Mouse (Mus musculus) gastrocnemius, postnatal 14 days (tissue): Measurements from ENCODE around the gene Prdm8. TPM values are rescaled to one million over a fixed set of nuclear protein-coding genes. Genes with fewer than 3 reads are reported as not detected.

Source experiments
- DNase-seq: peaks from one replicate; pipeline ENCODE4 v3.0.0; 2021; ENCODE audit warnings: mixed read lengths
- intact Hi-C: fragments of 180-260 bp; cut with DNase I; formaldehyde crosslinking; loops from one replicate; pipeline ENCODE4 v1.15.1; 2025; ENCODE audit warnings: low total_unique reads
- long read RNA-seq, 2 experiments: library from polyadenylated mRNA; stranded (forward); transcript quantifications; one replicate each; pipeline ENCODE4 v2.0.0; 2021
- total RNA-seq, 2 experiments: library from RNA; stranded (reverse); gene quantifications; 2 replicates each; pipeline ENCODE4 v1.2.3; 2021

Gene Prdm8
- 1 to 10 TPM in 1 of 2 experiments, under 1 TPM in 1; 0.80 to 1.1 TPM for total RNA-seq
- long read RNA-seq, experiment 1, partial matches to known transcripts, result 0 of 2 reads
- long read RNA-seq, experiment 1, other reads (novel, unspliced or antisense), result 2 of 2 reads
- long read RNA-seq, experiment 2, partial matches to known transcripts, result 0 of 6 reads
- long read RNA-seq, experiment 2, other reads (novel, unspliced or antisense), result 6 of 6 reads

DNA sequence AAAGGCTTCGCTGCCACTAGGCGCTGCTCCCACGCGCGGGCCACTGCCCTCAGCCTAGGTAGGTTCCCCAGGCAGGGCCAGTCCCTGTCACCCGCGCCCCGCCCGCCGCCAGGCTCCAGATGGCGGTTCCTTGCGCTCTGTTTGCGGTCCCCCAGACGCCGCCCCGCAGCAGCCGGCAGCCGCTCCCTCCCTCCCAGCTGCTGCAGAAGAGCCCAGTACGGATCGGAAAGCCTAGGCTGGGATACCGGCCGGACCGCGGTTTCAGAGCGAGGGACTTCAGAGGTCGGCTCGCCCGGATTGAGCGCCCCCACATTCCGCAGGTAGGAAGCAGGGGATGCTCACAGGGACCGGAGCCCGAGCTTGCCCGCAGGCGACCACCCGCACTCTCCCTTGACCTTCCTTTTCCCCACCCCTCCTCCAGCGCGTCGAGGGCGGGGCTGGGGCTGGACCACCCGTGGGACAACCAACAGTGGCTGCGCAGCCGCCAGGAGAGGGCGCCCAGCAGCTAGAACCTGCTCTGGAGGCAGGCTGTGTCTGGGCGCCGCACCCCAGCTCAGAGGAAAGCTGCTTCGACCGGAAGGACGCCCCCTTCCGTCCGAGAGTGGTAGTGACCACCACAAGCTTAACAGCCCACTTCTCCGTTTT is at the start of gene Prdm8:
Gene Prdm8 (plus strand): TSS at position 19 of the 645 bp plus-strand sequence.
- peak; percentile 91 for DNase-seq
- intact Hi-C loops, result no loop called here

DNA sequence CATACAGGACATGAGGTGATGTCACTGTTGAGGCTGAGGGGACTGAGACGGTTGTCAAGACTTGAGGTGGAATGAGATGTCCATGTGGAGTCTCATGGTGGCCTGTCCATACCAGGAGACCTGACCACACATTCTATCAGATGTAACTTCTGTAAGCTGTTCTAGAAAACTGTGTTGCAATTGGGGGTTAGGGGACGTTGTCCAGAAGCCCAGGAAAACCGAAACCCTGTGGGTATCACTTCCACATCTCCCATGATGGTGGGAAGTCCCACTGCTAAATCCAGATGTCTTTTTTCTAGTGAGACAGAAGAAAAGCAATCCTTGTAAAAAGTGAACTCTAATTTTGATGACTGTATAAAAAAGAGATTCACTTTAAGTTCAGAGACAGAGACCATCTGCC is 39.9 kb upstream of the Prdm8 start:
- no peak for DNase-seq
- intact Hi-C loops, result no loop called here

DNA sequence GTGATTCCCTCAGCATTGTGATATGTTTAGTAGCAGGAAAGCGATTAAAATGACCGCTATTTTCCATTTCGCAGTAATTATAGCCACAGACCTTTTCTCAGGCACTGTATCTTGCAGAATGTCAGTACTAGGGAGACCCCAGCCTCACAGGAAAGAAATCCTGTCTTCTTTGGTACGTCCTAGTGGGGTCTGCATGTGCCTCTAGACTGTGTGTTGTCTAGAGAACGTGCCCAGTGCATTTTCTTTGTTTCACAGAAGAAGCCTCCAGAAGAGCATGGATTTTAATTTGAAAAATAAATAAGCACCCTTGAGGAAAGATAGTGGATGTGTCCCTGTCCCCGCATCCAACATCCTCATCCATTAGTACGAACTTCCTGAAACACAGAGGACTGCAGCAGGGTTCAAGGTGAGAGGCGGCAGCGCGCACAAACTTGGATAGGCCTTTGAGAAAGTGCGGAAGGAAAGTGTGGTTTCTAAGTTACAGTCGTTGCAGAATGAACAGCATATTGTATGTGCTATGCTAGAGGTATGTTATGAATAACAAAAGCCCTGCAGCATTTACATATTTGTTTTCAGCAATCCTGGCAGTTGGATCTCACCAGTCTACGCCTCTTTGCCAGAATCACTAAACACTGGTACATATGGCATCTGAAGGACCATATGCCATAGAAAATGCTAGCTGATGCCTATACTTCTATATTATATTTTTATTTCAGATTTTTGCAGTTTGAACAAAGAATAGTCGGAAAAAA is 28.3 kb upstream of the Prdm8 start:
- DNase-seq, result no peak
- intact Hi-C loops, result no loop called here

DNA sequence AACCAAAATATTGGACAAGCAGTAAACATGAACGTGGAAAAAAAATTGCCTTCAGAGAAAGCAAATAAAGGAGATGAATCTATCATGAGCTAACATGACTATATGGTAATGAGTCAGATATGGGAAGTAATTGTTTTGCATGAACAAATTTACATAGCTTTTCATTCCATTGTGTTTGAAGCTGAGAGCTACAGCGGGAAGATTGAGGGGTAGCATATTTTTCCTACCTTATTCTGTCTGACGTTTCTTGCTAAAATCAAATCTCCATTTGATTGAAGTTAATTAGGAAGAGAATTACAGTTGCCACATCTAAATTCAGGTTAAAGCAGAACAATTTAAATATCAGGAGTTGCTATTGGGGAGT is 27.7 kb upstream of the Prdm8 start:
- no peak for DNase-seq
- intact Hi-C loops, result no loop called here

DNA sequence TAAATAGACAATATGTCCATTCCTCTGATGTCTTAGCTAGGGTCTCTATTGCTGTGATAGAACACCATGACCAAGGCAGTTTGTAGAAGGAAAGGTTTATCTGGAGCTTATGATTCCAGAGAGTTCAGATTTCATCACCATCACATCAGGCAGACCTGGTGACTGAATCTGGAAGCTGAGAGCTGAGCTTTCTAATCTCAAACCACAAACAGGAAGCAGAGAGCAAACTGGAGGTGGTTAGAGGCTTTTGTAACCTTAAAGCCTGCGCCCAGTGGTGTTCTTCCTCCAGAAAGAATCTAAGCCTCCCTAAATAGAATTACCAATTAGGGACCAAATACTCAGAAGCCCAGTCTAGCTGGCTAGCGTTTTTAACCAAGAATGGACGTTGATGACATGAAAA is 20.1 kb upstream of the Prdm8 start:
- intact Hi-C loops, result no loop called here
- DNase-seq, result no peak

GRCm38 (mm10) chr5:98166116-98166515 is 882 bp upstream of the Prdm8 start:
- DNase-seq, result peak; percentile 9
- intact Hi-C loops, result no loop called here

DNA sequence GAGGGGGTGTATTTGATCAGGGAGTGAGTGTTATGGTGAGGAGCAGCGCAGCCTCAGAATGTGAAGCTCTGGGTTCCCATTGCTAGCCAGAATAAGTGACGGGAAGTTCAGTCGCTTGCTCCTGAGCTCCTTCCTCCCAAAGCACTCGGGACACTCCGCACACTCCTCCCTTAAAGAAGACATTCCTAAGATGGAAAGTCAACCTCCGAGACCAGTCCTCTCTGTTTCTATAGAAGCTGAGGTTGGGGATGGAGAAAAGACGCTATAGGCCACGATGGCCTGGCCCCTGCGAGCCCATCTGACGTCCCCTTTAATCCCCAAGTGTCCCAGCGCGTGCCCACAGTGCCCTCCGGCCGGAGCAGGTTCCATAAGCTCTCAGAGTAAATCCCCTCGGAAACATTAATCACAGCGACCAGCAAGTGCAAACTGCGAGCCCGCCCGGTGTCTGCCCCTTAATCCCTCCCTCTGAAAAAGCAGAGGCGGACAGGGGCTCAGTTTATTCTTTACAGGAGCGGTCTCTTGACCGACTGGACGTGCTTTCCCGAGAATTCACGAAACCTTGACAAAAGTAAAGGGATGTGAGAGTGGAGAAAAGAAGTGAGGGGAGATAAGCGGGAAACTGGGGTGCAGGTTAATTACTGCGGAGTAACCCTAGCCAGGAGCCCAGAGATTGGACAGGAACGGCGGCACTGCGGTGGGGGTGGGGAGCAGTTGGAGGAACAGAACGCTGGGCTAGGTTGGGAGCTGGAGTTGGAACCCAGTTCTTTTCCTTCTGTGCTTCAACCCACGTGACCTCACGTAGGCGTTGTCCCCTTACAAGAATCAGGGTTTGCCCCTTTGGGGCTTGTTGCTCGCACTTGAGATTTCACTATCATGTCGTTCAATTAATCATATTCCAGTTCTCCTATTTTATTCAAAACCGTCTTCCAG is 1.6 kb downstream of the Prdm8 start:
- peak; percentile 23 for DNase-seq
- intact Hi-C loops, result no loop called here

DNA sequence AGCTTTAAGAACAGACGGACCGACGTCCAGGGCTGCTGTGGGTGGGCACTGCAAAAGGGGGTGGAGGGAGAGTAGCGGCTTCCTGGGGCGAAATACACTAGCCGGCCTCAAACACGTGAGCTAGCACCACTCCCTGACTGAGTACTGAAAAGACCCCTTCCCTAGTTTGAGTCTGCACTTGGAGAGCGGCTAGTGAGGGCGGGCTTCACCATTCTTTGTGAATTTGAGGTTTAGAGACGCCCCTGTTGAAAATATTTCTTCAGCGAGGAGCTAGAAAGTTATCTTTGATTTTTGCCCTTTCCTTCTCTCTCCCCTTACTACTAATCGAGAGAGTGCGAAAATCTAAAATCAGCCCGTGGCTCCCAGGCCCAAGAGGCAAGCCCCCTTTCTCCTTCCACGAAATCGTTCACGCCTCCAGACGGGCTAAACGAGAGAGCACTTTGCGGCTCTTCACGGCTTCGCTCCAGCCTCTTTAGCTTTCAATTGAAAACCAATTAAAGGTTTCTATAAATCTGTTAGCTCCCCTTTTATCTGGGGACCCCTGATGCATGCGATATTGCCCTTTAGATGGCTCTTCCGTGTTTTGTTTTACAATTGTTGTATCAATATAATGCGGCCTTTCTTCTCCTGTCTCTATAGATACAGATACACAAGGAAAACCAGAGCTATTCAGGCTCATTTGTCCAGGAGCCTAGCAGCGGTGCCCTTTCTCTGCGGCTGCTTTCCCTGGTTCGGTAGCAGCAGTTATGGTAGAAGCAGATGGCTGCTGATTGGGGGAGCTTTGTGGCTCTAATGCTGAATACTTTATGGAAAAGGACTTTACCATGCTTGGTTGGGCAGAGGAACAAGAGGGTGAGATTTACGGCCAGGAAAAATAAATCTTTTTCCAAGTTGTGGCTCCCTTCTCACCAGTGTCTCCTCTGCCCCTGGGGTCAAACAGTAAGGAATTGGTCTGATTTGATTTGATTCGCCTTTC is 2.7 kb downstream of the Prdm8 start:
- no peak for DNase-seq
- intact Hi-C loops, result no loop called here

GRCm38 (mm10) chr5:98171651-98172230 is 4.7 kb downstream of the Prdm8 start:
- intact Hi-C loops, result no loop called here
- no peak for DNase-seq

DNA sequence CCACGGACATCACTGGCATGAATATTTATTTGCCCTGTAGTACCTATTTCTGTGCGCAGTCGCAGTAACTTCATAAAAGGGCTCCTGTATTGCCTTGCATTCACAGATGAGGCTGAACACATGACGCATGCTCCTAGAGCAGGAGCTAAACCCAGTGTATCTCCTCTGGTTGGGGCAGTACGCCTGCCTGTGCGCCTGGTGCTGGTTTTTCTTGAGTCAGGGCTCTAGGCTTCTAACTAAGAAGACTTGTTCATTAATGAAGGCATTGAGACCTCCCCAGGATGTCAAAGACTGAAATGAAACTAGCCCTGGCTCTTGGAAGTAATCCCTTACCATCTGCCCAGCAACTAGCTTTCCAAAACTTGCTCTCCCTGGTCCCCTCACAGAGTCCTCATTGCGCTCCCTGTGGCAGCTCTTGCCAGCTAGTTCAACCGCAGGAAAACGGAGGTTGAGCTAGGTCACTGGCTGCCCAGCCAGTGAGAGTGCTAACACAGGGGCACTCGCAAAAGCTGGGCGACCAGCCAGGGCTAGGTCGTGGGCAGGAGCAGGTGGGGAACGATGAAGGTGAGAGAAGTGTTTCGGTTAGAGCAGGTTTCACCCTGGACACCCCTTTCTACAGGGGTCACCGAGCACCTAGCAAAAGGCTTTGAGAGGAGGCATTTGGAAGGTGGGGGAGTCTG is 5.6 kb downstream of the Prdm8 start:
- intact Hi-C loops, result no loop called here
- DNase-seq, result no peak

DNA sequence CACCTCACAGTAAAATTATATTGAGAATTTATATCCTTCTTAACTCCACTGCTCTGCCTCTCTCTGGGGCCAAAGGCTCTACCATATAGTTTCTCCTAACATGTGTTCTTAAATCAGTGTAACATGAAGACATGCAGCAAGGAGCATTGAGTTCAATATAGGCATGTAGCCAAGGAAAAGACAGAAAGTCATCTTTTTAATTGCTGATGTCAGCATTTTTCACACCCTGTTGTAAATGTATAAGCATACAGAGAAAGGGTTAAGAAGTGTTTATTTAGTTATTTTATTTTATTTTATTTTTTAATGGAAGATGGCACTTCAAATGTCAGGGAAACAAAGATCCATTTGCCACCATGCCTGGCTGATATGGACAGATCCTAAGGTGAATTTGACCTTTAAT is 6.7 kb downstream of the Prdm8 start:
- intact Hi-C loops, result no loop called here
- no peak for DNase-seq

- DNase-seq, result no peak
- intact Hi-C loops, result no loop called here
Measured at GRCm38 (mm10) chr5:98179606-98180005, 12.6 kb downstream of the Prdm8 start.

DNA sequence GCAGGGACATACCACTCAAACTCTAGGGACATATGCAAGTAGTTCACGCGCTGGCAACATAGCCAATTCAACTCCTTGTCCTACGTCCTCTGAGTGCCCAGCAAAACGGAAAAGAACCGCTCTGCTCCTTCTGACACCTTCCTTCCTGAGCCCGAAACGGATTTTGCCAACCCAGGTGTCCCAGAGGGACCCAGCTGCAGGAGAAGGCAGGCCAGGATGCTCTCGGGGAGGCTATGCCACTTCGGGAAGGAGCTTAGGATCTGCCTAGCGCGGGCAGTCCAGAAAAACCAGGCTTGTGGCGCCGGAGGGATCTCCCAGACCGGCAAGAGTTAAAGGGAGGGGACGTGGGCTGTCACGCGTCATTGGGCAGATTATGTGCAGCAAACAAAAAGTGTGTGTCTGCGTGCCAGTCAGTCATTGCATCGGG is 13.5 kb downstream of the Prdm8 start:
- intact Hi-C loops, result no loop called here
- DNase-seq, result no peak

DNA sequence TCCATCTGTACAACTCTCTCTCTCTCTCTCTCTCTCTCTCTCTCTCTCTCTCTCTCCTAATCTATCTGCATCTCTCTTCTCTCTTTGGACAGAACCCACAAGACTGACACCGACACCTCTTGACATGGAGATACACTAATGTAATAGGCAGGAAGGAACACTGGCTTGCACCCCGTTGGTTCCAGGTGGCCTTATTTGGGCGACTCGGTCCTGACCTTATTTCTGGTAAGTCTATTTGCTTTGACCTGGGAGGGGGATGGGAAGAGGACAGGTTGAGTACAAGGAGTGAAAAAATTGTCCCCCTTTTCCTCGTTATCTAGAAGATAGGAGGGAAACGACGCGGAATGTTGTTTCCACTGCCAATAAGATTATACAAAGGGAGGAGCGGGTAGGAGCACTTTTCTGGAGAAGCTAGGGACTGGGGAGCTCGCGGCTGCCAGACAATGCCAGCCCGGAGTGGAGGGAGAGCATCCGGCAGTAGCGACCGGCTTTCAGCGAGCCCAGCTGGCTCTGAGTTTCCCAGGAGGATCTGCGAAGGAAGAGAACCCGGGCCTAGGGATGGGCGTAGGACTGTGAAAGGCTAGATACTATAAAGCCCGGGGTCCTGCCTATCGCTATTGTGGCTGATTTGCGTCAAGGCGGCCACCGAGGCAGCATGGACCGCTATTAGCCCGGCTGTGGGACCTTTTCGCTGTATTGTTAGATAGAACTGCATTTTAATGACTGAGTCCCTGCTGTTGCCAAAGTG is 14.1 kb downstream of the Prdm8 start:
- intact Hi-C loops, result no loop called here
- DNase-seq, result peak; percentile 12

GRCm38 (mm10) chr5:98181686-98182602 is 14.9 kb downstream of the Prdm8 start:
- DNase-seq, result no peak
- intact Hi-C loops, result no loop called here

GRCm38 (mm10) chr5:98182603-98182920 is 15.6 kb downstream of the Prdm8 start:
- no peak for DNase-seq
- intact Hi-C loops, result no loop called here
